Mouse (Mus musculus) heart, postnatal 0 days (tissue): Measurements from ENCODE around the gene Krtap6-5.

Experiments
- CTCF ChIP-seq: IDR thresholded peaks from 2 replicates; pipeline ENCODE4 v1.5.1; 2016; ENCODE audit warnings: antibody characterized with exemption, control low read depth, low read depth
- EP300 ChIP-seq: IDR thresholded peaks from 2 replicates; pipeline ENCODE4 v1.6.1; 2016; ENCODE audit warnings: antibody characterized with exemption, low read depth

- no peak for TF ChIP-seq CTCF
- no peak for TF ChIP-seq EP300
These were observed at the start of gene Krtap6-5 for GRCm38 (mm10) chr16:89047783-89048182.
